Mouse (Mus musculus) brain, embryonic 14.5 days (tissue): ENCODE measurements around the gene Hist1h3f.
"Not testable (repeated sequence)": the region's sequence is repeated elsewhere in the genome, so short reads cannot be mapped to it uniquely, and the experiment has no call there.

ENCODE experiments used
- CTCF ChIP-seq: fragments of 200-500 bp; IDR thresholded peaks from 2 replicates; pipeline ENCODE4 v1.5.1; 2012; ENCODE audit warnings: inconsistent platforms, mild to moderate bottlenecking, moderate library complexity, borderline replicate concordance; ENCODE audit not compliant: insufficient read depth, insufficient read length; ENCODE audit errors: extremely low read depth
- POLR2A ChIP-seq: fragments of 200-500 bp; IDR thresholded peaks from 2 replicates; pipeline ENCODE4 v1.6.1; 2012; ENCODE audit warnings: mild to moderate bottlenecking, inconsistent platforms, borderline replicate concordance; ENCODE audit not compliant: poor library complexity, insufficient read depth, insufficient read length, severe bottlenecking; ENCODE audit errors: extremely low read depth

DNA sequence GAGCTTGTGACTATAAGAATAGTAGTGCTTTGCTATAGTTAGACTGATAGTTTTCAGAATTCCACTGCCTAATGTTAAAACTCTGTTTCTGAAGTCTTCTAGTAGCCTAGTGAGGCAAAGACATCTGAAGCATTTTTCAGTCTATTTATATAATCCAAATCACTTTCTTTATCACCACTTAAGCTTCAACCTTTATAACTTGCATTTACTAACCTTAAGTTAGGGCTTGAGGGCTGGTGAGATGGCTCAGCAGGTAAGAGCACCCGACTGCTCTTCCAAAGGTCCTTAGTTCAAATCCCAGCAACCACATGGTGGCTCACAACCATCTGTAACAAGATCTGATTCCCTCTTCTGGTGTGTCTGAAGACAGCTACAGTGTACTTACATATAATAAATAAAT lies 4.0 kb upstream of the Hist1h3f start:
- TF ChIP-seq CTCF, POLR2A: not testable (repeated sequence)
